Mouse (Mus musculus): ENCODE data around the gene Lrch4. TPM values are rescaled to one million over a fixed set of nuclear protein-coding genes. Genes with fewer than 3 reads are reported as not detected.

The Lrch4 gene
- total and polyA plus RNA-seq, 3 experiments: 20.6 to 192 (median 98.9) TPM

GRCm38 (mm10) chr5:137668971-137669370, 40.0 kb downstream of the Lrch4 start:
- Histone ChIP-seq H3K36me3 (replicated peaks) (peaks cover 83% of the 10 kb centered on the region), H3K4me3 (ENCODE audit: low read depth, low read length) (no peak overlapping the region), H3K4me1 (ENCODE audit: insufficient read depth, low read depth, low read length) (peaks cover 41% of the 10 kb centered on the region), H3K9me3 (replicated peaks) (no peaks in the 10 kb centered on the region), H3K27me3 (ENCODE audit: insufficient read depth, low read length) (no peaks in the 10 kb centered on the region)
- no peak for TF ChIP-seq GATA2 (IDR thresholded peaks at IDR 0.05; ENCODE audit: borderline replicate concordance, low read depth, low read length)
- TF ChIP-seq TAL1 (conservative IDR thresholded peaks at IDR 0.05; ENCODE audit: low read depth, low read length): no peak
- no peak for TF ChIP-seq CTCF (IDR thresholded peaks at IDR 0.05; ENCODE audit: low read depth, low read length)
- TF ChIP-seq GATA1 (IDR thresholded peaks at IDR 0.05; ENCODE audit: borderline replicate concordance, low read length): no peak
- no peak for TF ChIP-seq POLR2AphosphoS5 (IDR thresholded peaks at IDR 0.05; ENCODE audit: insufficient replicate concordance, low read depth, low read length)
- ATAC-seq (ENCODE audit: extremely low read depth, insufficient number of reproducible peaks, low FRiP score, poor library complexity, severe bottlenecking): no peak
- no peak for DNase-seq (ENCODE audit: low spot score)

GRCm38 (mm10) chr5:137670240-137670639, 41.3 kb downstream of the Lrch4 start:
- TF ChIP-seq TAL1 (conservative IDR thresholded peaks at IDR 0.05; ENCODE audit: low read depth, low read length) (no peak), POLR2AphosphoS5 (IDR thresholded peaks at IDR 0.05; ENCODE audit: insufficient replicate concordance, low read depth, low read length) (no peak), GATA2 (IDR thresholded peaks at IDR 0.05; ENCODE audit: borderline replicate concordance, low read depth, low read length) (no peak), CTCF (IDR thresholded peaks at IDR 0.05; ENCODE audit: low read depth, low read length) (no peak), GATA1 (IDR thresholded peaks at IDR 0.05; ENCODE audit: borderline replicate concordance, low read length) (no peak)
- Histone ChIP-seq H3K4me1 (ENCODE audit: insufficient read depth, low read depth, low read length) (peaks cover 53% of the 10 kb centered on the region), H3K36me3 (replicated peaks) (peaks cover 83% of the 10 kb centered on the region), H3K27me3 (ENCODE audit: insufficient read depth, low read length) (no peaks in the 10 kb centered on the region), H3K4me3 (ENCODE audit: low read depth, low read length) (no peak overlapping the region), H3K9me3 (replicated peaks) (no peaks in the 10 kb centered on the region)
- ATAC-seq (ENCODE audit: extremely low read depth, insufficient number of reproducible peaks, low FRiP score, poor library complexity, severe bottlenecking): no peak
- no peak for DNase-seq (ENCODE audit: low spot score)

- ATAC-seq (ENCODE audit: extremely low read depth, insufficient number of reproducible peaks, low FRiP score, poor library complexity, severe bottlenecking): peak; percentile 54
- Histone ChIP-seq H3K9me3 (replicated peaks) (no peaks in the 10 kb centered on the region), H3K4me1 (ENCODE audit: insufficient read depth, low read depth, low read length) (peaks cover 62% of the 10 kb centered on the region), H3K36me3 (replicated peaks) (peaks cover 80% of the 10 kb centered on the region), H3K4me3 (ENCODE audit: low read depth, low read length) (peak overlapping the region; percentile 31; the same call in 1 of the 2 replicates), H3K27me3 (ENCODE audit: insufficient read depth, low read length) (no peaks in the 10 kb centered on the region)
- DNase-seq (ENCODE audit: low spot score): peak; percentile 51
- TF ChIP-seq TAL1 (conservative IDR thresholded peaks at IDR 0.05; ENCODE audit: low read depth, low read length): no peak
- TF ChIP-seq GATA2 (IDR thresholded peaks at IDR 0.05; ENCODE audit: borderline replicate concordance, low read depth, low read length): no peak
- no peak for TF ChIP-seq POLR2AphosphoS5 (IDR thresholded peaks at IDR 0.05; ENCODE audit: insufficient replicate concordance, low read depth, low read length)
- TF ChIP-seq GATA1 (IDR thresholded peaks at IDR 0.05; ENCODE audit: borderline replicate concordance, low read length): no peak
- TF ChIP-seq CTCF (IDR thresholded peaks at IDR 0.05; ENCODE audit: low read depth, low read length): no peak
Observed at GRCm38 (mm10) chr5:137671443-137672240, 42.7 kb downstream of the Lrch4 start.

- Histone ChIP-seq H3K36me3 (replicated peaks) (peaks cover 80% of the 10 kb centered on the region), H3K4me3 (ENCODE audit: low read depth, low read length) (no peak overlapping the region; the same call in 1 of the 2 replicates), H3K4me1 (ENCODE audit: insufficient read depth, low read depth, low read length) (peaks cover 62% of the 10 kb centered on the region), H3K9me3 (replicated peaks) (no peaks in the 10 kb centered on the region), H3K27me3 (ENCODE audit: insufficient read depth, low read length) (no peaks in the 10 kb centered on the region)
- DNase-seq (ENCODE audit: low spot score) (no peak), ATAC-seq (ENCODE audit: extremely low read depth, insufficient number of reproducible peaks, low FRiP score, poor library complexity, severe bottlenecking) (no peak)
- no peak for TF ChIP-seq GATA1 (IDR thresholded peaks at IDR 0.05; ENCODE audit: borderline replicate concordance, low read length)
Observed at GRCm38 (mm10) chr5:137672361-137672760, 43.4 kb downstream of the Lrch4 start.

- Histone ChIP-seq H3K36me3 (replicated peaks) (peaks cover 82% of the 10 kb centered on the region), H3K4me3 (ENCODE audit: low read depth, low read length) (peak overlapping the region; percentile 11; the same call in 1 of the 2 replicates), H3K27me3 (ENCODE audit: insufficient read depth, low read length) (no peaks in the 10 kb centered on the region), H3K9me3 (replicated peaks) (no peaks in the 10 kb centered on the region), H3K4me1 (ENCODE audit: insufficient read depth, low read depth, low read length) (peaks cover 63% of the 10 kb centered on the region)
- peak; percentile 73 for TF ChIP-seq TAL1 (conservative IDR thresholded peaks at IDR 0.05; ENCODE audit: low read depth, low read length)
- no peak for TF ChIP-seq GATA2 (IDR thresholded peaks at IDR 0.05; ENCODE audit: borderline replicate concordance, low read depth, low read length)
- peak; percentile 57 for ATAC-seq (ENCODE audit: extremely low read depth, insufficient number of reproducible peaks, low FRiP score, poor library complexity, severe bottlenecking)
- peak; percentile 36 for DNase-seq (ENCODE audit: low spot score)
Observed at GRCm38 (mm10) chr5:137673015-137673414, 44.1 kb downstream of the Lrch4 start.

GRCm38 (mm10) chr5:137674786-137675185, 45.9 kb downstream of the Lrch4 start:
- no peak for DNase-seq (ENCODE audit: low spot score)
- TF ChIP-seq GATA2 (IDR thresholded peaks at IDR 0.05; ENCODE audit: borderline replicate concordance, low read depth, low read length): no peak
- no peak for TF ChIP-seq TAL1 (conservative IDR thresholded peaks at IDR 0.05; ENCODE audit: low read depth, low read length)
- no peak for TF ChIP-seq POLR2AphosphoS5 (IDR thresholded peaks at IDR 0.05; ENCODE audit: insufficient replicate concordance, low read depth, low read length)
- TF ChIP-seq GATA1 (IDR thresholded peaks at IDR 0.05; ENCODE audit: borderline replicate concordance, low read length): no peak
- no peak for TF ChIP-seq CTCF (IDR thresholded peaks at IDR 0.05; ENCODE audit: low read depth, low read length)
- ATAC-seq (ENCODE audit: extremely low read depth, insufficient number of reproducible peaks, low FRiP score, poor library complexity, severe bottlenecking): no peak
- peaks cover 88% of the 10 kb centered on the region for H3K36me3 ChIP-seq (replicated peaks)
- H3K9me3 ChIP-seq (replicated peaks): no peaks in the 10 kb centered on the region
- H3K4me3 ChIP-seq (ENCODE audit: low read depth, low read length): no peak overlapping the region
- peaks cover 67% of the 10 kb centered on the region for H3K4me1 ChIP-seq (ENCODE audit: insufficient read depth, low read depth, low read length)
- H3K27me3 ChIP-seq (ENCODE audit: insufficient read depth, low read length): no peaks in the 10 kb centered on the region
